Mouse (Mus musculus) kidney, adult 2 months (tissue): ENCODE data around the gene Ahdc1.

Source experiments
- CTCF ChIP-seq: fragments of 200-500 bp; conservative IDR thresholded peaks from 2 replicates; pipeline ENCODE4 v1.5.1; 2011; ENCODE audit warnings: low read depth, mild to moderate bottlenecking, control low read depth, low read length, moderate library complexity, mixed read lengths; ENCODE audit not compliant: insufficient read depth, insufficient read length
- POLR2A ChIP-seq: fragments of 200-500 bp; IDR thresholded peaks from one replicate; pipeline ENCODE4 v1.6.1; 2011; ENCODE audit warnings: low read depth, low read length, control low read depth

GRCm38 (mm10) chr4:133026826-133027375, 15.8 kb downstream of the Ahdc1 start:
- TF ChIP-seq CTCF = no peak; the same call in 1 of the 2 replicates
- TF ChIP-seq POLR2A = no peak
